Mouse (Mus musculus) spleen, adult 2 months (tissue): ENCODE data around the gene Klhl29. TPM values are rescaled to one million over a fixed set of nuclear protein-coding genes. Genes with fewer than 3 reads are reported as not detected.

Source experiments
- DNase-seq, 2 experiments: peaks; one replicate each; pipeline versions ENCODE4 v3.0.0 to v3.0.0-alpha.2; 2012 to 2021; ENCODE audit warnings: low spot score in 2 of 2, low read depth in 1 of 2
- H3K27ac ChIP-seq: fragments of 200-500 bp; 2 replicates; pipeline ENCODE4 v1.5.1; 2012; ENCODE audit warnings: low read length, inconsistent platforms; ENCODE audit not compliant: insufficient read depth
- H3K27me3 ChIP-seq: fragments of 200-500 bp; 2 replicates; pipeline ENCODE4 v1.6.1; 2012; ENCODE audit warnings: mild to moderate bottlenecking, moderate library complexity, low read length, inconsistent platforms; ENCODE audit not compliant: control insufficient read depth, insufficient read depth
- H3K36me3 ChIP-seq: fragments of 200-500 bp; 2 replicates; pipeline ENCODE4 v1.6.1; 2012; ENCODE audit warnings: mild to moderate bottlenecking, low read length, inconsistent platforms; ENCODE audit not compliant: control insufficient read depth, insufficient read depth
- H3K4me1 ChIP-seq: fragments of 200-500 bp; 2 replicates; pipeline ENCODE4 v1.6.1; 2011; ENCODE audit warnings: inconsistent platforms; ENCODE audit not compliant: control insufficient read depth, insufficient read depth, insufficient read length
- H3K4me3 ChIP-seq: fragments of 200-500 bp; 2 replicates; pipeline ENCODE4 v1.5.1; 2011; ENCODE audit warnings: mild to moderate bottlenecking, inconsistent platforms; ENCODE audit not compliant: insufficient read depth, insufficient read length; ENCODE audit errors: extremely low read depth
- CTCF ChIP-seq: fragments of 200-500 bp; IDR thresholded peaks from 2 replicates; pipeline ENCODE4 v1.5.1; 2011; ENCODE audit warnings: mild to moderate bottlenecking, inconsistent platforms; ENCODE audit not compliant: insufficient read depth, insufficient read length, insufficient replicate concordance; ENCODE audit errors: extremely low read depth
- POLR2A ChIP-seq: fragments of 200-500 bp; IDR thresholded peaks from 2 replicates; pipeline ENCODE4 v1.6.1; 2011; ENCODE audit warnings: low read depth, low read length, inconsistent platforms
- WGBS: fragments of 180-500 bp; shearing (Covaris S2); methylation state at CpG from one replicate; pipeline ENCODE4 v1.1.7; 2018; 5-methylcytosine and 5-hydroxymethylcytosine counted together
- polyA plus RNA-seq: library from polyadenylated mRNA; depleted of rRNA; stranded (reverse); fragments of >200 nt; gene quantifications from 2 replicates; pipeline ENCODE4 v1.2.3, GENCODE M21; 2012

The Klhl29 gene
- polyA plus RNA-seq, 1 experiment = 6.4 TPM

- TF ChIP-seq POLR2A (no peak), CTCF (no peak)
- no peaks in the 10 kb centered on the region for H3K36me3 ChIP-seq
- no peak overlapping the region for H3K27ac ChIP-seq
- DNase-seq = no peak
- H3K4me1 ChIP-seq = no peaks in the 10 kb centered on the region
- WGBS = 88% methylated on average over 7 of the region's 7 CpGs
- H3K4me3 ChIP-seq = no peak overlapping the region
- H3K27me3 ChIP-seq = no peaks in the 10 kb centered on the region
Measured at GRCm38 (mm10) chr12:5269061-5269460, 106.4 kb downstream of the Klhl29 start.

- no peak overlapping the region for H3K4me3 ChIP-seq
- WGBS = 42% methylated on average over 9 of the region's 9 CpGs
- DNase-seq = no peak
- H3K4me1 ChIP-seq = no peaks in the 10 kb centered on the region
- H3K27ac ChIP-seq = no peak overlapping the region
- TF ChIP-seq POLR2A (no peak), CTCF (no peak)
- H3K27me3 ChIP-seq = no peaks in the 10 kb centered on the region
- H3K36me3 ChIP-seq = no peaks in the 10 kb centered on the region
Measured at GRCm38 (mm10) chr12:5268188-5268612, 107.3 kb downstream of the Klhl29 start.

DNA sequence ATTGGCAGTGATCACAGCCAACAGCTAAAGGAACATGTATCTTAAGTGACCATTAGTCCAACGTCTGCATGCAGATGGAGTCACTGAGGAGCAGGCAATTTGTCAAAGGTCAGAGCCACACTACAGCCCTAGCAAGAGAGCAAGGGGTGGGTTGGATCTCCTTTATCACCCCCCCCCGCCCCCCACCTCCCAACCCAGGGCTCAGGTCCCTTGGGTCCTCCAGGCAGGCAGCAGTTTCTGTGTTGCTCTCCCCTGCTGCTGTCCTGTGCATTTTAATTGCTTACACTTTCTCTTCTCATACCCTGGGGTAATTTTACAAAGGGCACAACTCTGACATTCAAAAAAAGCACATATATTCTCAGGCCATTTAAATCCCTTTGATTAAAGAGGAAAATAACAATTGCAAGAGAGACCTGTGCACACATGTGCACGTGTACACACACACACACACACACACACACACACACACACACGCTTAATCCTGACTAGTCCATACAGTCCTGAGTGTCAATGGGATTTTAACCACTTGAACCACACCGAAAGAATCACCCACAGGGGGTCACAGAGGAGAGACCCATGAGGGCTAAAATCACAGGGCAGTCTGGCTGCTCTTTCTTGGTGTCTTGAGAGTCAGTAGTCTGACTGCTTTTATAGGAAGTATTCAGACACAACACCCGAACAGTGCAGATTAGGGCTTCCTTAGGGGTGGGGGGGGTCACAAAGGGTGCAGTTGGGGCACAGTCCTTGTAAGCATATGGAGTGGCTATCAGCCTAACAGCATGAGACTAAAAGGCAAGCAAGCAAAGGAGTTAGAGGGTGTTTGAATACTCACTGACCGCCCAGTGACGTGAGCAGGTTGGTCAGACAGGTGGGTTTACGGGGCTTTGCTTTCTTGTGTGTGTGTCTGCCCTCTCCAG lies 108.0 kb downstream of the Klhl29 start:
- no peaks in the 10 kb centered on the region for H3K4me1 ChIP-seq
- TF ChIP-seq CTCF = no peak
- no peak for TF ChIP-seq POLR2A
- 69% methylated on average over 9 of the region's 9 CpGs for WGBS

GRCm38 (mm10) chr12:5266773-5267172 lies 108.7 kb downstream of the Klhl29 start:
- H3K4me1 ChIP-seq = no peaks in the 10 kb centered on the region
- no peak overlapping the region for H3K27ac ChIP-seq
- TF ChIP-seq CTCF = no peak
- TF ChIP-seq POLR2A = no peak
- 84% methylated on average over 4 of the region's 4 CpGs for WGBS
- H3K36me3 ChIP-seq = no peaks in the 10 kb centered on the region
- H3K4me3 ChIP-seq = no peak overlapping the region
- no peaks in the 10 kb centered on the region for H3K27me3 ChIP-seq
- DNase-seq = no peak

More for the DNA sequence above, 108.0 kb downstream of the Klhl29 start:
- no peaks in the 10 kb centered on the region for H3K27me3 ChIP-seq
- no peak overlapping the region for H3K27ac ChIP-seq
- H3K4me3 ChIP-seq = no peak overlapping the region
- no peak for DNase-seq
- H3K36me3 ChIP-seq = no peaks in the 10 kb centered on the region

DNA sequence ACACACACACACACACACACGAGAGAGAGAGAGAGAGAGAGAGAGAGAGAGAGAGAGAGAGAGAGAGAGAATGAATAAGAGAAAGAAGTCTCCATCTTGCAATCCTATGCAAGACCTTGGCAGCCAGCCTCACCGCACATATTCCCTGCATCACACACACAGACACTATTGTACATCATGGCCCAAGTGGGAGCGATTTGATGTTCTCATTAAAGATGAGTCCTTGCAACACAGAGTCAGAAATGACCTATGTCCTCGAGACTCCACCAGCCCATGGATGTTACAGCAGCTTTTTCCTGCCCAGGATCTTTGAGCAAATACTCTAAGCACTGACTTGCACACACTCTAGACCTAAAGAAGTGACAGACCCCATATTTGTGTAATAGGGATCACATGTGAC lies 114.0 kb downstream of the Klhl29 start:
- no peak for DNase-seq
- H3K4me1 ChIP-seq = no peaks in the 10 kb centered on the region
- TF ChIP-seq POLR2A (no peak), CTCF (no peak)
- H3K4me3 ChIP-seq = no peak overlapping the region
- H3K27ac ChIP-seq = no peak overlapping the region
- 72% methylated on average over 4 of the region's 4 CpGs for WGBS
- H3K27me3 ChIP-seq = no peaks in the 10 kb centered on the region
- H3K36me3 ChIP-seq = no peaks in the 10 kb centered on the region

GRCm38 (mm10) chr12:5258779-5259178 lies 116.7 kb downstream of the Klhl29 start:
- TF ChIP-seq CTCF = no peak
- no peak for TF ChIP-seq POLR2A
- Histone ChIP-seq H3K4me3 (no peak overlapping the region), H3K27ac (no peak overlapping the region), H3K36me3 (no peaks in the 10 kb centered on the region), H3K4me1 (no peaks in the 10 kb centered on the region), H3K27me3 (no peaks in the 10 kb centered on the region)
- no peak for DNase-seq
- 94% methylated on average over 3 of the region's 3 CpGs for WGBS

GRCm38 (mm10) chr12:5257174-5257573 lies 118.3 kb downstream of the Klhl29 start:
- H3K36me3 ChIP-seq = no peaks in the 10 kb centered on the region
- 81% methylated on average over 4 of the region's 4 CpGs for WGBS
- H3K4me3 ChIP-seq = no peak overlapping the region
- H3K27me3 ChIP-seq = no peaks in the 10 kb centered on the region
- DNase-seq = no peak
- H3K27ac ChIP-seq = no peak overlapping the region
- H3K4me1 ChIP-seq = no peaks in the 10 kb centered on the region
- no peak for TF ChIP-seq POLR2A
- no peak for TF ChIP-seq CTCF
